Mouse (Mus musculus): ENCODE data around the gene Trim80. TPM values are rescaled to one million over a fixed set of nuclear protein-coding genes. Genes with fewer than 3 reads are reported as not detected.

The Trim80 gene
- not detected for polyA plus RNA-seq (2012; fragmentation: generic; extraction: Trizol)

GRCm38 (mm10) chr11:115439906-115440595 is at the start of gene Trim80:
Trim80 (plus strand) TSS chr11:115440545.

GRCm38 (mm10) chr11:115403338-115404124 is 36.8 kb upstream of the Trim80 start, which contains the start of gene Mrpl58:
Mrpl58 (plus strand) TSS chr11:115403752.

GRCm38 (mm10) chr11:115419531-115420237 is 20.7 kb upstream of the Trim80 start, which contains the start of the genes Atp5h and Kctd2:
Atp5h (minus strand) TSS chr11:115419962.
Kctd2 (plus strand) TSS chr11:115420128.

GRCm38 (mm10) chr11:115462243-115462891 is 22.0 kb downstream of the Trim80 start, which contains the start of gene Slc16a5:
Slc16a5 (plus strand) TSS chr11:115462474.

GRCm38 (mm10) chr11:115475025-115475757 is 34.8 kb downstream of the Trim80 start, which contains the start of gene Armc7:
Armc7 (plus strand) TSS chr11:115475667.

GRCm38 (mm10) chr11:115491356-115492083 is 51.2 kb downstream of the Trim80 start, which contains the start of gene Nt5c:
Nt5c (minus strand) TSS chr11:115491862.

Other genes starting within 250 kb of the Trim80 start
- gene Grin2c, start 173.3 kb upstream of the Trim80 start, polyA plus RNA-seq (2012; fragmentation: generic; extraction: Trizol) = not detected
- 10 to 100 TPM; 15.6 to 23.1 TPM for gene Fdxr, start 163.5 kb upstream of the Trim80 start, polyA plus RNA-seq (2012; fragmentation: generic; extraction: Trizol)
- gene Fads6, start 142.9 kb upstream of the Trim80 start, polyA plus RNA-seq (2012; fragmentation: generic; extraction: Trizol) = under 1 TPM in 1 of 2 experiments, not detected in 1; 0.05 TPM
- under 1 TPM in 1 of 2 experiments, not detected in 1; 0.06 TPM for gene Otop2, start 133.4 kb upstream of the Trim80 start, polyA plus RNA-seq (2012; fragmentation: generic; extraction: Trizol)
- under 1 TPM; 0.11 to 0.34 TPM for gene Ush1g, start 118.5 kb upstream of the Trim80 start, polyA plus RNA-seq (2012; fragmentation: generic; extraction: Trizol)
- gene Otop3, start 105.8 kb upstream of the Trim80 start, polyA plus RNA-seq (2012; fragmentation: generic; extraction: Trizol) = not detected
- gene Hid1, start 72.8 kb upstream of the Trim80 start, polyA plus RNA-seq (2012; fragmentation: generic; extraction: Trizol) = 1 to 10 TPM; 1.9 to 7.6 TPM
- 10 to 100 TPM in 1 of 2 experiments, 1 to 10 TPM in 1; 6.5 to 16.4 TPM for gene Cdr2l, start 58.6 kb upstream of the Trim80 start, polyA plus RNA-seq (2012; fragmentation: generic; extraction: Trizol)
- 100 to 1,000 TPM; 204 to 411 TPM for gene Mrpl58, start 36.8 kb upstream of the Trim80 start, polyA plus RNA-seq (2012; fragmentation: generic; extraction: Trizol)
- 100 to 1,000 TPM; 816 to 966 TPM for gene Atp5h, start 20.6 kb upstream of the Trim80 start, polyA plus RNA-seq (2012; fragmentation: generic; extraction: Trizol)
- 10 to 100 TPM; 24.1 to 58.3 TPM for gene Kctd2, start 20.4 kb upstream of the Trim80 start, polyA plus RNA-seq (2012; fragmentation: generic; extraction: Trizol)
- gene Slc16a5, start 21.9 kb downstream of the Trim80 start, polyA plus RNA-seq (2012; fragmentation: generic; extraction: Trizol) = under 1 TPM; 0.12 to 0.76 TPM
- 10 to 100 TPM in 1 of 2 experiments, 1 to 10 TPM in 1; 3.4 to 13.7 TPM for gene Armc7, start 35.1 kb downstream of the Trim80 start, polyA plus RNA-seq (2012; fragmentation: generic; extraction: Trizol)
- gene Nt5c, start 51.3 kb downstream of the Trim80 start, polyA plus RNA-seq (2012; fragmentation: generic; extraction: Trizol) = 100 to 1,000 TPM; 130 to 206 TPM
- 100 to 1,000 TPM; 321 to 516 TPM for gene Jpt1, start 73.8 kb downstream of the Trim80 start, polyA plus RNA-seq (2012; fragmentation: generic; extraction: Trizol)
- 100 to 1,000 TPM; 150 to 340 TPM for gene Sumo2, start 95.7 kb downstream of the Trim80 start, polyA plus RNA-seq (2012; fragmentation: generic; extraction: Trizol)
- gene Nup85, start 123.9 kb downstream of the Trim80 start, polyA plus RNA-seq (2012; fragmentation: generic; extraction: Trizol) = 100 to 1,000 TPM in 1 of 2 experiments, 10 to 100 TPM in 1; 90.3 to 107 TPM
- 100 to 1,000 TPM in 1 of 2 experiments, 10 to 100 TPM in 1; 71.5 to 141 TPM for gene Mrps7, start 163.4 kb downstream of the Trim80 start, polyA plus RNA-seq (2012; fragmentation: generic; extraction: Trizol)
- gene Gga3, start 163.5 kb downstream of the Trim80 start, polyA plus RNA-seq (2012; fragmentation: generic; extraction: Trizol) = 10 to 100 TPM in 1 of 2 experiments, 1 to 10 TPM in 1; 6.0 to 15.0 TPM
- 10 to 100 TPM; 13.3 to 37.6 TPM for gene Mif4gd, start 172.4 kb downstream of the Trim80 start, polyA plus RNA-seq (2012; fragmentation: generic; extraction: Trizol)
- gene Slc25a19, start 187.8 kb downstream of the Trim80 start, polyA plus RNA-seq (2012; fragmentation: generic; extraction: Trizol) = 10 to 100 TPM; 13.5 to 18.8 TPM